Mouse (Mus musculus) induced T-regulatory cell, adult 2 months (primary cell): ENCODE results near the gene Hcfc1r1.

ENCODE experiments used
- DNase-seq: peaks from one replicate; pipeline ENCODE4 v3.0.0-alpha.2; 2012; ENCODE audit warnings: low read depth

Gene Hcfc1r1

GRCm38 (mm10) chr17:23673424-23674073, at the start of gene Hcfc1r1, which contains the start of gene Thoc6:
Gene Hcfc1r1 (plus strand): TSS chr17:23673596.
Gene Thoc6 (minus strand): TSS chr17:23673882.
- DNase-seq = peak; percentile 97

GRCm38 (mm10) chr17:23627813-23628212, 45.6 kb upstream of the Hcfc1r1 start:
- DNase-seq = no peak

- peak; percentile 88 for DNase-seq
Observed at GRCm38 (mm10) chr17:23630195-23631020, 43.0 kb upstream of the Hcfc1r1 start.

- no peak for DNase-seq
Observed at GRCm38 (mm10) chr17:23631241-23631640, 42.2 kb upstream of the Hcfc1r1 start.

GRCm38 (mm10) chr17:23644613-23645495, 28.5 kb upstream of the Hcfc1r1 start, which contains the start of gene Mmp25:
Gene Mmp25 (minus strand): TSS chr17:23645277.
- DNase-seq = peak; percentile 22

- no peak for DNase-seq
Observed at GRCm38 (mm10) chr17:23645894-23646293, 27.5 kb upstream of the Hcfc1r1 start.

GRCm38 (mm10) chr17:23651363-23651762, 22.0 kb upstream of the Hcfc1r1 start:
- DNase-seq = no peak

- DNase-seq = no peak
Observed at GRCm38 (mm10) chr17:23653324-23653723, 20.1 kb upstream of the Hcfc1r1 start.

- DNase-seq = no peak
Observed at GRCm38 (mm10) chr17:23654001-23654400, 19.4 kb upstream of the Hcfc1r1 start.

- no peak for DNase-seq
Observed at GRCm38 (mm10) chr17:23654410-23654809, 19.0 kb upstream of the Hcfc1r1 start.

GRCm38 (mm10) chr17:23658450-23658849, 14.9 kb upstream of the Hcfc1r1 start:
- no peak for DNase-seq

- DNase-seq = peak; percentile 73
Observed at GRCm38 (mm10) chr17:23660117-23660875, 13.1 kb upstream of the Hcfc1r1 start, which contains the start of gene Bicdl2. Gene Bicdl2 (plus strand): TSS chr17:23660506.

- no peak for DNase-seq
Observed at GRCm38 (mm10) chr17:23660876-23661200, 12.6 kb upstream of the Hcfc1r1 start.

- peak; percentile 68 for DNase-seq
Observed at GRCm38 (mm10) chr17:23661526-23661925, 11.9 kb upstream of the Hcfc1r1 start.

GRCm38 (mm10) chr17:23664556-23665021, 8.8 kb upstream of the Hcfc1r1 start:
- DNase-seq = peak; percentile 78

- no peak for DNase-seq
Observed at GRCm38 (mm10) chr17:23665511-23665910, 7.9 kb upstream of the Hcfc1r1 start.

- DNase-seq = no peak
Observed at GRCm38 (mm10) chr17:23670516-23671074, 2.8 kb upstream of the Hcfc1r1 start.

GRCm38 (mm10) chr17:23671519-23671918, 1.9 kb upstream of the Hcfc1r1 start:
- DNase-seq = no peak

GRCm38 (mm10) chr17:23672761-23673160, 635 bp upstream of the Hcfc1r1 start:
- DNase-seq = no peak

- peak; percentile 37 for DNase-seq
Observed at GRCm38 (mm10) chr17:23674271-23674952, 1.0 kb downstream of the Hcfc1r1 start.
